Mouse (Mus musculus) CH12.LX (cell line): ENCODE results near the gene Kdm6a. TPM values are rescaled to one million over a fixed set of nuclear protein-coding genes. Genes with fewer than 3 reads are reported as not detected.

ENCODE experiments used
- DNase-seq: peaks from one replicate; pipeline ENCODE4 v3.0.0-alpha.2; 2013; ENCODE audit errors: extremely low read depth
- H3K27ac ChIP-seq: 2 replicates; pipeline ENCODE4 v1.5.1; 2012; ENCODE audit warnings: low read depth, mild to moderate bottlenecking, control low read depth, moderate library complexity; ENCODE audit not compliant: insufficient read depth
- H3K27me3 ChIP-seq: replicated peaks from 2 replicates; pipeline ENCODE3; 2012; ENCODE audit warnings: inconsistent platforms
- H3K36me3 ChIP-seq, 2 experiments: replicated peaks in 1 of 2; 2 replicates each; pipeline versions ENCODE3 to v1.6.1; 2012; ENCODE audit warnings: inconsistent platforms in 1 of 2, low read length in 1 of 2, mild to moderate bottlenecking in 1 of 2, mixed read lengths in 1 of 2, moderate library complexity in 1 of 2; ENCODE audit not compliant: control insufficient read depth in 1 of 2, insufficient read depth in 1 of 2
- H3K4me1 ChIP-seq, 2 experiments: 2 replicates each; pipeline ENCODE4 v1.6.1; 2012; ENCODE audit warnings: inconsistent platforms in 1 of 2, moderate library complexity in 1 of 2; ENCODE audit not compliant: insufficient read depth in 2 of 2, control insufficient read depth in 1 of 2
- H3K4me2 ChIP-seq: 2 replicates; pipeline ENCODE4 v1.6.1; 2012; ENCODE audit warnings: low read depth, mild to moderate bottlenecking, control low read depth; ENCODE audit not compliant: poor library complexity, insufficient read depth, severe bottlenecking
- H3K4me3 ChIP-seq, 3 experiments: fragments of 150-350 bp in 1 of 3; sonication (generic) in 1 of 3; replicated peaks in 1 of 3; 2 replicates each; pipeline versions ENCODE3 to v1.5.1; 2011 to 2012; ENCODE audit warnings: low read depth in 2 of 3, low read length in 2 of 3, mild to moderate bottlenecking in 2 of 3, moderate library complexity in 2 of 3, control low read depth in 1 of 3, improper control_type of control experiment in 1 of 3, inconsistent platforms in 1 of 3, mixed read lengths in 1 of 3; ENCODE audit not compliant: poor library complexity in 1 of 3
- H3K79me2 ChIP-seq: replicated peaks from 2 replicates; pipeline ENCODE4 v1.6.1; 2012; ENCODE audit warnings: mild to moderate bottlenecking, moderate library complexity; ENCODE audit not compliant: control insufficient read depth, poor library complexity, insufficient read depth, severe bottlenecking; ENCODE audit errors: extremely low read depth
- H3K9ac ChIP-seq: 2 replicates; pipeline ENCODE4 v1.6.1; 2012; ENCODE audit warnings: low read depth, mild to moderate bottlenecking, control low read depth, moderate library complexity; ENCODE audit not compliant: insufficient read depth
- H3K9me3 ChIP-seq: replicated peaks from 2 replicates; pipeline ENCODE3; 2012; ENCODE audit warnings: low read length, inconsistent platforms, mixed read lengths
- BHLHE40 ChIP-seq: IDR thresholded peaks from 2 replicates; pipeline ENCODE4 v1.6.1; 2011; ENCODE audit warnings: mild to moderate bottlenecking, low read depth, low read length, improper control_type of control experiment
- CHD1 ChIP-seq: IDR thresholded peaks from 2 replicates; pipeline ENCODE4 v1.6.1; 2012; ENCODE audit warnings: low read depth, low read length, improper control_type of control experiment, inconsistent platforms
- CHD2 ChIP-seq: IDR thresholded peaks from 2 replicates; pipeline ENCODE4 v1.6.1; 2011; ENCODE audit warnings: low read length, improper control_type of control experiment
- CTCF ChIP-seq, 2 experiments: IDR thresholded peaks in 1 of 2; conservative IDR thresholded peaks in 1 of 2; 2 replicates each; pipeline ENCODE4 v1.5.1; 2011 to 2012; ENCODE audit warnings: low read depth in 2 of 2, low read length in 2 of 2, improper control_type of control experiment in 1 of 2, inconsistent platforms in 1 of 2, mild to moderate bottlenecking in 1 of 2, moderate library complexity in 1 of 2
- E2F4 ChIP-seq: IDR thresholded peaks from 2 replicates; pipeline ENCODE4 v1.6.1; 2011; ENCODE audit warnings: low read depth, low read length, improper control_type of control experiment; ENCODE audit not compliant: insufficient replicate concordance
- ELF1 ChIP-seq: IDR thresholded peaks from 2 replicates; pipeline ENCODE4 v1.6.1; 2014; ENCODE audit warnings: low read depth, mild to moderate bottlenecking, inconsistent platforms, low read length, improper control_type of control experiment
- JUND ChIP-seq: conservative IDR thresholded peaks from 2 replicates; pipeline ENCODE4 v1.6.1; 2011; ENCODE audit warnings: low read depth, low read length, improper control_type of control experiment
- MAFK ChIP-seq: IDR thresholded peaks from 2 replicates; pipeline ENCODE4 v1.6.1; 2011; ENCODE audit warnings: low read length, improper control_type of control experiment; ENCODE audit not compliant: insufficient replicate concordance
- MXI1 ChIP-seq: IDR thresholded peaks from 2 replicates; pipeline ENCODE4 v1.6.1; 2011; ENCODE audit warnings: mild to moderate bottlenecking, low read depth, low read length, improper control_type of control experiment
- MYC ChIP-seq: IDR thresholded peaks from 2 replicates; pipeline ENCODE4 v1.6.1; 2011; ENCODE audit warnings: low read depth, mild to moderate bottlenecking, improper control_type of control experiment, low read length
- PAX5 ChIP-seq: IDR thresholded peaks from 2 replicates; pipeline ENCODE4 v1.6.1; 2012; ENCODE audit warnings: low read length, inconsistent platforms, mixed read lengths
- POLR2AphosphoS2 ChIP-seq: IDR thresholded peaks from 2 replicates; pipeline ENCODE4 v1.6.1; 2011; ENCODE audit warnings: low read depth, low read length, improper control_type of control experiment
- RAD21 ChIP-seq: IDR thresholded peaks from 2 replicates; pipeline ENCODE4 v1.6.1; 2011; ENCODE audit warnings: low read depth, mild to moderate bottlenecking, low read length, improper control_type of control experiment, moderate library complexity
- SMC3 ChIP-seq: IDR thresholded peaks from 2 replicates; pipeline ENCODE4 v1.6.1; 2011; ENCODE audit warnings: low read depth, low read length, improper control_type of control experiment
- UBTF ChIP-seq: IDR thresholded peaks from 2 replicates; pipeline ENCODE4 v1.6.1; 2012; ENCODE audit warnings: low read depth, mild to moderate bottlenecking, inconsistent platforms, low read length, improper control_type of control experiment, moderate library complexity
- USF2 ChIP-seq: conservative IDR thresholded peaks from 2 replicates; pipeline ENCODE4 v1.6.1; 2011; ENCODE audit warnings: low read depth, low read length, improper control_type of control experiment
- ZMIZ1 ChIP-seq: IDR thresholded peaks from 2 replicates; pipeline ENCODE4 v1.6.1; 2012; ENCODE audit warnings: low read depth, mild to moderate bottlenecking, inconsistent platforms, low read length, improper control_type of control experiment
- ZNF384 ChIP-seq: IDR thresholded peaks from 2 replicates; pipeline ENCODE4 v1.6.1; 2012; ENCODE audit warnings: low read depth, low read length, improper control_type of control experiment, inconsistent platforms
- dilution Hi-C: fragments of 300-500 bp; cut with MboI; formaldehyde crosslinking; loops from 2 replicates; pipeline ENCODE4 v1.14.3; 2020; ENCODE audit warnings: low sequenced_read_pairs; ENCODE audit not compliant: extremely low pct_unique_long_range_greater_than_20kb, extremely low pct_ligation_motif_present
- in situ Hi-C: fragments of 300-500 bp; cut with MboI; formaldehyde crosslinking; loops from 3 replicates; pipeline ENCODE4 v1.14.3; 2019; ENCODE audit warnings: low sequenced_read_pairs, low pct_ligation_motif_present, low pct_unique_long_range_greater_than_20kb, mixed read lengths
- polyA plus RNA-seq: library from polyadenylated mRNA; unstranded; fragments of >175 nt; gene quantifications from 2 replicates; pipeline ENCODE4 v1.2.1, GENCODE M21; 2012; ENCODE audit warnings: low read depth; ENCODE audit not compliant: insufficient read length
- total RNA-seq, 2 experiments: library from RNA; depleted of rRNA; stranded (reverse); fragments of 300-350 nt in 1 of 2; fragments of >200 nt in 1 of 2; gene quantifications; 2 replicates each; pipeline ENCODE4 v1.2.3; 2012 to 2014

Kdm6a gene
- total and polyA plus RNA-seq, 3 experiments = 17.6 to 24.5 (median 21.0) TPM

DNA sequence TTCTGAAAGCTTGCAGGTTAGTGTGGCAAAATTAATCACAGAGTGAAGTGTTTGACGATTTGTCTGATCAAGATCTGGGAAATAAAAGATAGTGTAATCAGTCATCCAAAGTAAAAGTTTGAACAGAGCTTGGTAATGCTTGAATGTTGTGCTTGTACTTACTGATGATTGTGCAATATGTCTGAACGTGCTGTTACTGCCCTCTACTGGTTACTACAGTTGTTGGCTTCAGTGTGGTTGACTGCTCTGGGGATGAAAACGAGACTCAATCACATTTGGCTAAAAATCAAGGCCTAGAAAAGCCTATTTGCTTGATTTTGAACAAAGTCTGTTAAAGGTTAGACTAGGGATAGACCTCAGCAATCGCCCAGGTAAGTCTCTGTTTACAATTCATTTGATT is 92.4 kb downstream of the Kdm6a start:
- Histone ChIP-seq H3K9me3 (no peaks in the 10 kb centered on the region), H3K27me3 (no peaks in the 10 kb centered on the region), H3K4me2 (no peak overlapping the region), H3K4me1 (no peaks in the 10 kb centered on the region), H3K4me3 (no peak overlapping the region), H3K9ac (no peak overlapping the region), H3K36me3 (peaks cover 21 to 34% of the 10 kb centered on the region in 2 experiments), H3K27ac (no peak overlapping the region), H3K79me2 (no peaks in the 10 kb centered on the region)
- dilution Hi-C loops (no loop called here), in situ Hi-C loops (no loop called here)
- peak; percentile 41 for DNase-seq
- TF ChIP-seq RAD21 (peak; percentile 69), POLR2AphosphoS2 (no peak), CTCF (conservative IDR thresholded peaks at IDR 0.05 in 1 of 2, IDR thresholded peaks at IDR 0.05 in 1 of 2; ENCODE audit: low read depth in 2 of 2, low read length in 2 of 2) (peak; percentile 36 to 66), MAFK (peak; percentile 84), SMC3 (peak; percentile 44)

DNA sequence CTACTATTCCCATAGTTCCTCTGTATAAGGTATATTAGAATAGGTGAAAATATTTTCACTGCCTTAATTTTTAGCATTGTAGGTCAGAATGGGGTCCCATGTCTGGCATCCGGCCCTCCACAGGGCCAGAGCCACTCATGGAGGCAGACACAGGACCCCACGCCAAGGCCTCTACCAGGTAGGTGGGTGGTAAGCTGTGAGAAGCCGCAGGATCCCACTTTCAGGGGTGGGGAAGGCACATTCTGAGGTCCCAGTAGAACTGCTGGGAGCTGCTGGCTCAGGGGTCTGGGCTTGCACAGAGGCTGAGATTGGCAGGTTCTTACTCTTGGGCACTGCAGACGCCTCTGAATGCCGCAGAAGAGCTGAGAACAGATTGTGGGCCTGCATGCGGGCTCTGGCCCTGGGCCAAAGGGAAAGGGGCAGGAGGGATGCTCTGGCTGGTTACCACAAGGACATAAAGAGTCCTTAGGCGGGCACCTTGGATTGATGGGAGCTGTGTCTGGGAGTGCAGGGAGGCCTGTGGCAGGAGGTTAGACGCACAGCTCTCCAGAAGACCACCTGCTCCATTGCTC is 95.9 kb downstream of the Kdm6a start:
- H3K27ac ChIP-seq = no peak overlapping the region
- dilution Hi-C loops (no loop called here), in situ Hi-C loops (no loop called here)
- H3K4me1 ChIP-seq = no peaks in the 10 kb centered on the region
- no peak overlapping the region for H3K4me2 ChIP-seq
- no peaks in the 10 kb centered on the region for H3K79me2 ChIP-seq
- DNase-seq = no peak
- H3K27me3 ChIP-seq = no peaks in the 10 kb centered on the region
- TF ChIP-seq MYC (no peak), POLR2AphosphoS2 (no peak), PAX5 (no peak), SMC3 (no peak), BHLHE40 (no peak), MXI1 (no peak), JUND (no peak), ZNF384 (no peak), ZMIZ1 (no peak), UBTF (no peak), CHD2 (no peak), ELF1 (no peak), USF2 (no peak), E2F4 (no peak), CHD1 (no peak)
- TF ChIP-seq, all 38 proteins: peak for 0
- Histone ChIP-seq H3K4me3 (no peak overlapping the region), H3K9me3 (no peaks in the 10 kb centered on the region), H3K36me3 (peaks cover 16 to 23% of the 10 kb centered on the region in 2 experiments), H3K9ac (no peak overlapping the region)
